10 mouse cellular contexts compared by ENCODE assay signal in the genomic region with DNA sequence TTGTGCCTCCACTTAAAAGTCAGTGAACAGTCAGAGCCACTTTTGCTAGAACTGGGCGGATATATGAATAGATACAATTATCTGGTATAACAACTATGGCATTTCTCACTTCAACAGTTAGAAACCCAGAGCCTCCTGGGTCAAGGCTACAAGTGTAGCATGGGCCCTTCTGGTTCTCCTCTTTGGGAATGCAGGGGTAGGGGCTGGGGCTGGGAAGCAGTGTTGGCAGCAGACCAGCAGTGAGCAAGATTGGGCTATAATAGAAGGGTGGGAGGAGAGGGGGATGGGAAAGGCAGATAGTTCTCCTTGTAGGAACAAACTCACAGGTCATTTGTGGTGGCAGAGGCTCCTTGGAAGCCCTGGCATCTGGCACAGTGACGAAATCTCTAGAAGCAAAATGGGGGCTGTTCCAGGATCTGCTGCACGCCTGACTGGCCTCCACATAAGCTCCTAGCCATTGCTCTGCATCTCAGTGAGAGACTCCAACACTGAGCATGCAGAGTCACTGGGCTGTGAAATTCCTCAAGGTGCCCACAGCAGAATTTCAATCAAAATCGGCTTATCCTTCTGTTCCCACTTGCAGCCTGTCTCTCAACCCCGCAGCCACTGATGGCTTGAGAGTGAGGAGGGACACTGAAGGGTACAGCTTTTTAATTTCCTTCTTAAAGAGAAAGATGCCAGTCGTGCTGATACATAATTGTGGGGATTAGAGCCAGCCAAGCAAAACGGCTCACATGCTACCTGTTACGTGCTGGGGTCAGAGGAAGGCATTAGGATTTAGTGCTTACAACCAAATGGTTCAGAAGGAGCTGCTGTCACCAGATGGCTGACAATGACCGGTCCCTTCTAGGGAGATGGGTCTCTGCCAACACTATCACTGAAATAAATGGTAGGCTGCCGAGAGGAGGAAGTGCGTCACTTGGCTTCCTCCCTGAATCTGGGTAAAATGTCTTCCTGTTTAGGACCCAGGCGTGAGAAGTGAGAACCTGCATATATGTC.
DNase-seq lines count a peak whose midpoint lies in the region; ATAC-seq lines count a peak whose summit lies in the region.
"Had no signal": no experiment of that assay in that cellular context is flagged by ENCODE, and none has a peak within 500 bp of the region (broad histone marks: within the 10 kb centered on the region; RNA-seq: fewer than 3 reads in every experiment).

No protein-coding gene starts in this region.

- peak; percentile 71 for ATAC-seq in kidney, embryonic 16.5 days (ENCODE audit: low FRiP score, low TSS enrichment)
- no peak for ATAC-seq in liver, embryonic 12.5 days

- H3K9me3 ChIP-seq in kidney, embryonic 16.5 days (ENCODE audit: low read length) = no peaks in the 10 kb centered on the region
- H3K9me3 ChIP-seq in liver, embryonic 12.5 days (replicated peaks) = no peaks in the 10 kb centered on the region

- DNase-seq in left cerebral cortex, postnatal 4 days = peak; percentile 75
- no peak for DNase-seq in left cerebral cortex, postnatal 36 days (ENCODE audit: low spot score in 2 of 2)
- DNase-seq in cerebellum, postnatal 36 days = peak; percentile 28 to 35
- peak; percentile 87 for DNase-seq in retina, postnatal 1 day
- DNase-seq in layer of hippocampus, postnatal 36 days = no peak
- no peak for DNase-seq in gastrocnemius, postnatal 25 days
- DNase-seq: gastrocnemius, postnatal 10 days had no signal

- H3K27me3 ChIP-seq in kidney, embryonic 16.5 days (ENCODE audit: insufficient read depth, low read length) = no peaks in the 10 kb centered on the region
- H3K27me3 ChIP-seq in liver, embryonic 12.5 days (replicated peaks) = no peaks in the 10 kb centered on the region

- H3K9ac ChIP-seq in kidney, embryonic 16.5 days (replicated peaks; ENCODE audit: low read length) = no peak overlapping the region
- no peak overlapping the region for H3K9ac ChIP-seq in liver, embryonic 12.5 days

- intact Hi-C loops in left cerebral cortex, postnatal 4 days (cut with DNase I) = no loop called here
- intact Hi-C loops in left cerebral cortex, postnatal 36 days (cut with DNase I) = no loop called here

- no peaks in the 10 kb centered on the region for H3K36me3 ChIP-seq in kidney, embryonic 16.5 days (ENCODE audit: insufficient read depth, low read length)
- H3K36me3 ChIP-seq in liver, embryonic 12.5 days = no peaks in the 10 kb centered on the region

- H3K4me1 ChIP-seq in kidney, embryonic 16.5 days (ENCODE audit: insufficient read depth, low read length) = peaks cover 36% of the 10 kb centered on the region
- no peaks in the 10 kb centered on the region for H3K4me1 ChIP-seq in liver, embryonic 12.5 days

- 33% methylated on average over 12 of the region's 12 CpGs for WGBS in kidney, embryonic 16.5 days
- WGBS in liver, embryonic 12.5 days (ENCODE audit: insufficient replicate concordance) = 47% methylated on average over 12 of the region's 12 CpGs

- H3K4me2 ChIP-seq in kidney, embryonic 16.5 days (replicated peaks; ENCODE audit: low read depth, low read length) = no peak overlapping the region; the same call in 1 of the 2 replicates
- no peak overlapping the region for H3K4me2 ChIP-seq in liver, embryonic 12.5 days

- peak overlapping the region; percentile 65 for H3K27ac ChIP-seq in kidney, embryonic 16.5 days (ENCODE audit: low read length)
- H3K27ac ChIP-seq in liver, embryonic 12.5 days = no peak overlapping the region
- H3K27ac ChIP-seq: macrophage had no signal

- no peak overlapping the region for H3K4me3 ChIP-seq in kidney, embryonic 16.5 days (ENCODE audit: low read length)
- no peak overlapping the region for H3K4me3 ChIP-seq in liver, embryonic 12.5 days

Comparison
In these comparisons a context has a peak if more than half of its experiments do, and no peak if none do; other contexts are left out.
1. DNase-seq: peak in left cerebral cortex, postnatal 4 days (single experiment), cerebellum, postnatal 36 days (2 of 2) and retina, postnatal 1 day (single experiment); none in left cerebral cortex, postnatal 36 days (0 of 2), layer of hippocampus, postnatal 36 days (0 of 2) and gastrocnemius, postnatal 25 days (single experiment).